Mouse (Mus musculus) liver, adult 2 months (tissue): ENCODE measurements around the gene Vmn1r19.

Experiments
- CTCF ChIP-seq: fragments of 200-500 bp; IDR thresholded peaks from 2 replicates; pipeline ENCODE4 v1.5.1; 2011; ENCODE audit warnings: low read depth, low read length, control low read depth
- POLR2A ChIP-seq: fragments of 200-500 bp; IDR thresholded peaks from 2 replicates; pipeline ENCODE4 v1.6.1; 2011; ENCODE audit warnings: low read length, control low read depth; ENCODE audit not compliant: insufficient read depth; ENCODE audit errors: extremely low read depth

GRCm38 (mm10) chr6:57395683-57396082 is 7.9 kb upstream of the Vmn1r19 start, which contains the start of gene Vmn1r18:
- TF ChIP-seq CTCF, result no peak
- no peak for TF ChIP-seq POLR2A
